Mouse (Mus musculus) forebrain, embryonic 14.5 days (tissue): ENCODE data around the gene Mdh1. TPM values are rescaled to one million over a fixed set of nuclear protein-coding genes. Genes with fewer than 3 reads are reported as not detected.
A peak's percentile ranks its signal among the peaks of the same experiment; 100 is the strongest.

Experiments
- ATAC-seq: fragments of 200-750 bp; cut with Nextera tagmentation; 2 replicates; pipeline ENCODE4 v1.8.0; 2017; ENCODE audit warnings: mild to moderate bottlenecking, moderate library complexity
- DNase-seq: peaks from one replicate; pipeline ENCODE4 v3.0.0-alpha.2; 2015; ENCODE audit warnings: low spot score
- H3K27ac ChIP-seq: fragments of 300-500 bp; sonication (generic); 2 replicates; pipeline ENCODE4 v1.5.1; 2014; ENCODE audit warnings: low read depth, mild to moderate bottlenecking, control low read depth, low read length, moderate library complexity
- H3K27me3 ChIP-seq: fragments of 300-500 bp; sonication (generic); replicated peaks from 2 replicates; pipeline ENCODE4 v1.6.1; 2014; ENCODE audit warnings: low read length, control low read depth, mixed read lengths; ENCODE audit not compliant: control insufficient read depth, insufficient read depth
- H3K36me3 ChIP-seq: fragments of 300-500 bp; sonication (generic); 2 replicates; pipeline ENCODE4 v1.6.1; 2014; ENCODE audit warnings: low read length, control low read depth; ENCODE audit not compliant: control insufficient read depth, insufficient read depth
- H3K4me1 ChIP-seq: fragments of 300-500 bp; sonication (generic); 2 replicates; pipeline ENCODE4 v1.6.1; 2014; ENCODE audit warnings: antibody characterized with exemption, low read length, control low read depth; ENCODE audit not compliant: control insufficient read depth, insufficient read depth
- H3K4me2 ChIP-seq: fragments of 300-500 bp; sonication (generic); 2 replicates; pipeline ENCODE4 v1.6.1; 2014; ENCODE audit warnings: mild to moderate bottlenecking, control low read depth, low read length
- H3K4me3 ChIP-seq: fragments of 300-500 bp; sonication (generic); 2 replicates; pipeline ENCODE4 v1.5.1; 2014; ENCODE audit warnings: low read depth, low read length, control low read depth
- H3K9ac ChIP-seq: fragments of 300-500 bp; sonication (generic); 2 replicates; pipeline ENCODE4 v1.6.1; 2014; ENCODE audit warnings: mild to moderate bottlenecking, low read length, control low read depth, moderate library complexity
- H3K9me3 ChIP-seq: fragments of 300-500 bp; sonication (generic); replicated peaks from 2 replicates; pipeline ENCODE4 v1.6.1; 2016; ENCODE audit warnings: low read length, control low read depth, mixed read lengths; ENCODE audit not compliant: control insufficient read depth
- WGBS: fragments of 180-500 bp; shearing (Covaris S2); extraction: QIAGEN DNeasy Blood & Tissue Kit; methylation state at CpG from one replicate; pipeline ENCODE4 v1.1.7; 2014; 5-methylcytosine and 5-hydroxymethylcytosine counted together
- polyA plus RNA-seq: library from polyadenylated mRNA; unstranded; fragments of >200 nt; fragmentation: Nextera tagmentation; extraction: Ambion mirVana; gene quantifications from 2 replicates; pipeline ENCODE4 v1.2.1, GENCODE M21; 2014

The Mdh1 gene
- polyA plus RNA-seq, 1 experiment from 2014 or later, result 566 TPM

DNA sequence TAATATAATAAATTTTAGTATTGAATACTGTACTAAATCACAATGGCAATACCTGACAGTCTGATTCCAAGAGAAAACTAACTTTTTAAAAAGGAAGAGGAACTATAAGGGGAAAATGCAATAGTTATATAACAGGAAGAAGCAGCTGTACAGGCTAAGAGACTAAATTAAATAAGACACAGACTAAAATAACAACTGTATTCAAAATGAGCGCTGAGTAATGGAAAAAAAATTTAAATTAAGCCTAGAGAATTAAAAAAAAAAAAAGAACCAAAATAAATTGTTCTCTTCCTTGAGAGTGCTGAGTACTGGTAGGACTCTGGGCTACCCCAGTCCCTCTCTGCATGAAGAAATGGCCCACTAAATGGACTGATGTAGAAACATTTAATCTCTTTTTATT is 4.4 kb downstream of the Mdh1 start:
- Histone ChIP-seq H3K4me1 (peaks cover 16% of the 10 kb centered on the region), H3K36me3 (peaks cover 36% of the 10 kb centered on the region), H3K27ac (no peak overlapping the region), H3K27me3 (no peaks in the 10 kb centered on the region), H3K4me3 (no peak overlapping the region), H3K4me2 (no peak overlapping the region), H3K9me3 (no peaks in the 10 kb centered on the region), H3K9ac (no peak overlapping the region)
- WGBS, result 90% methylated on average over 1 of the region's 1 CpGs
- no peak for ATAC-seq
- no peak for DNase-seq

DNA sequence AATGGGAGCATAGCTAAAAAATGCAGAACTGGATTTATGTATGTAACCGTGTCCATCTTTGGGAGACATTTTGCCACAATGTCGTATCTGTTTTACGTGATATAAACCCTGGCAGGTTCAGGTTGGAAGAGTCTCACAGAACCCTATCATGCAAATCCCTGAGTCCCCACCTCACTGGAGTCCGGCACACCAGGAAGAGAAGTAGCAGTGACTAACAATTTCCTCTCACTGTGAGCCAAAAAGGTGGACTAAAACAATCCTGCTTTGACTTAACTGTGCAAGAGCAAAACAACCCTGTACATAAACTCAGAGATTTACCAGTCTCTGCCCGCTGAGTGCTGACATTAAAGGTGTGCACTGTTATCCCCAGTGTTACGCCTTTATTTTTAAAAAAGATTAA is 5.2 kb downstream of the Mdh1 start:
- H3K4me3 ChIP-seq, result no peak overlapping the region
- no peak for ATAC-seq
- peaks cover 40% of the 10 kb centered on the region for H3K36me3 ChIP-seq
- no peaks in the 10 kb centered on the region for H3K9me3 ChIP-seq
- peaks cover 13% of the 10 kb centered on the region for H3K4me1 ChIP-seq
- H3K27ac ChIP-seq, result no peak overlapping the region
- no peak overlapping the region for H3K4me2 ChIP-seq
- WGBS, result 96% methylated on average over 6 of the region's 6 CpGs
- DNase-seq, result no peak
- no peak overlapping the region for H3K9ac ChIP-seq
- H3K27me3 ChIP-seq, result no peaks in the 10 kb centered on the region

- DNase-seq (no peak), ATAC-seq (no peak)
- Histone ChIP-seq H3K36me3 (peaks cover 54% of the 10 kb centered on the region), H3K27me3 (no peaks in the 10 kb centered on the region), H3K9me3 (no peaks in the 10 kb centered on the region), H3K4me3 (no peak overlapping the region), H3K4me2 (no peak overlapping the region), H3K4me1 (0 out of 2 replicates have a peak, but pooled peaks cover 7% of the 10 kb centered on the region), H3K9ac (no peak overlapping the region), H3K27ac (no peak overlapping the region)
- WGBS, result 95% methylated on average over 9 of the region's 9 CpGs
Observed at GRCm38 (mm10) chr11:21564681-21565405, 7.3 kb downstream of the Mdh1 start.

GRCm38 (mm10) chr11:21563617-21564325 is 8.4 kb downstream of the Mdh1 start:
- H3K27me3 ChIP-seq, result no peaks in the 10 kb centered on the region
- no peak for DNase-seq
- H3K36me3 ChIP-seq, result peaks cover 64% of the 10 kb centered on the region

DNA sequence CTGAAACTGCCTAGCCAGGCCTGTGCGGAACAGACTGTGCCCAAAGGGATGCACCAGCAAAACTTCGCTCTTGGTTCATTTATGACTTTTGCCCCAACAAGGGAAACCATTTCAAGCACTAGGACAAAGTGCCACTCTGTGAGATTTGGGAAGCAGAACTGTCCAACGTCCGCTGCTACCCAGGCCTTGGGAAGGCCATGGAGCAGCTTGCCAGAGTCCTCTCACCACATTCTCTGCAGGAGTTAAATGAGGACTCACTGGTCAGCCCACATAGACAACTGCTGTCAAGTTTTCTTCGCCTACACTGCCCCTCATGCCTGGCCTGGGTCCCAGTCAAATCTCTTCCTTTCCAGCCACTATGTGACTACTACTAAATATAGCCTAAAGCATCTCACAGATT is 10.8 kb downstream of the Mdh1 start:
- H3K9me3 ChIP-seq, result no peaks in the 10 kb centered on the region
- no peak overlapping the region for H3K4me3 ChIP-seq
- H3K9ac ChIP-seq, result no peak overlapping the region
- no peak overlapping the region for H3K4me2 ChIP-seq
- no peak overlapping the region for H3K27ac ChIP-seq
- H3K4me1 ChIP-seq, result no peaks in the 10 kb centered on the region
- no peak for DNase-seq
- ATAC-seq, result no peak
- peaks cover 74% of the 10 kb centered on the region for H3K36me3 ChIP-seq
- no peaks in the 10 kb centered on the region for H3K27me3 ChIP-seq
- 93% methylated on average over 5 of the region's 5 CpGs for WGBS

More at GRCm38 (mm10) chr11:21563617-21564325, 8.4 kb downstream of the Mdh1 start:
- H3K4me3 ChIP-seq, result no peak overlapping the region
- ATAC-seq, result no peak
- no peaks in the 10 kb centered on the region for H3K9me3 ChIP-seq
- no peaks in the 10 kb centered on the region for H3K4me1 ChIP-seq
- 84% methylated on average over 4 of the region's 4 CpGs for WGBS
- H3K4me2 ChIP-seq, result no peak overlapping the region
- H3K9ac ChIP-seq, result no peak overlapping the region
- no peak overlapping the region for H3K27ac ChIP-seq

DNA sequence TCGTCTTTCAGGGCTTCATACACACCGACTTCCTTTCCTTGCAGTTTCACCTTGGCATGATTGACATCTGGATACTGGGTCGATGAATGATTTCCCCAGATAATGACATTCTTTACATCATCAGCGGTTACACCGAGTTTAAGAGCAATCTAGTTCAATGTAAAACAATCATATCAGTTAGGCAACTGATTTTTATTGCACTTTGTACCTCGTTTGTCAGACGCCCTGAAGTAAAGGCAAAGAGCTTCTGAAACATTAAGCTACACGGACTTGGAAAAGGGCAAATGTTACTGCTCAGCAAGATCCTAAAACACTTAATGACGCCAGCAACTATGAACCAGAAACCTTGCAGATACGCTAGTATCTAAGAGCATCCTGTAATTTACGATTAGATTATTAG is 12.4 kb downstream of the Mdh1 start:
- Histone ChIP-seq H3K36me3 (peaks cover 64% of the 10 kb centered on the region), H3K4me3 (no peak overlapping the region), H3K27ac (no peak overlapping the region), H3K4me1 (no peaks in the 10 kb centered on the region), H3K9ac (no peak overlapping the region), H3K9me3 (no peaks in the 10 kb centered on the region), H3K4me2 (no peak overlapping the region), H3K27me3 (no peaks in the 10 kb centered on the region)
- WGBS, result 90% methylated on average over 11 of the region's 11 CpGs
- no peak for DNase-seq
- ATAC-seq, result no peak

GRCm38 (mm10) chr11:21552049-21552448 is 20.1 kb downstream of the Mdh1 start:
- Histone ChIP-seq H3K4me3 (no peak overlapping the region), H3K9ac (no peak overlapping the region), H3K27me3 (no peaks in the 10 kb centered on the region), H3K4me2 (no peak overlapping the region), H3K27ac (no peak overlapping the region), H3K9me3 (no peaks in the 10 kb centered on the region), H3K4me1 (no peaks in the 10 kb centered on the region), H3K36me3 (peaks cover 7% of the 10 kb centered on the region; the same call in 1 of the 2 replicates)
- WGBS, result 93% methylated on average over 3 of the region's 3 CpGs
- ATAC-seq, result no peak
- DNase-seq, result no peak

DNA sequence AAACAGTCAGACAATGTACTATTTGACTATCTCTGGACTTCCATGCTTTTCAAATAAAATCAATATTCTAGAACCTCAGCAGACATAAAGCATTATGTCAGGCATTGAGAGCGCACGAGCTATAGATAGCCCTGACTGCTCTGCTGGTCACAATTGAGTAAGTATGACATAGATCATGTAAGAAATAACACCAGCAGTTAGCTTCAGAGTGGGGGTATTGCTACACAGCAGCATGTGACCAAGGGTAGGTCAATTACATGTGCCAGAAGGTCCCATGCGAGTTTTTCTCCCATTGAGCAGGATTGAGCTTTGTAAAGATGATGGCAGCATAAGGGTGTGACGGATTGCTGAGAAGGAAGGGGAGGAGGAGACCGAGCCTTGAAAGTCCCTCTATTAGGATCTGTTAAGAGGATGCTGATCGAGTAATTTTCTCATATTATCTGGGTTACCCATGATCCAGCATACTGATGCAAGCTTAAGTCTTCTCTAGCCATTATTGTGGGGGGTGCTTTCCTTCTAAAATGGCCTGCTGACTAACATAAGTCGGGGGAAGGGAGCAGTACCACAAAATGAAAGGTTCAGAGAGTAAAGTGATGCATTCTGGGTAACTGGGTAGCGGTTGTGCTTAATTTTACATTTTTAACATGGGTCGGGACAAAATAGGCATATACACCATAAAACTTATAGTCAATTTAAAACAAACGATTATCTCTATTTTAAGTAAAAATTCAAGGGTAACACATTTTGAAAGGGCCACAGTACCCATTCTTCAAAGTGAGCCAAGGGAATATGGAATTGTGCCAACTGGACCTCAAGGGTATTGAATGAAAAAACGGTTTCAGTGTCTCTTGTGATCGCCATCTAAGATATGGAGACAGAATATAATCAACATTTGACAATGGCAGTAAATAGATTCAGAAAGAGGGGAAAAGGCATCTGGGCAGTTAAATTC is 21.7 kb downstream of the Mdh1 start:
- H3K27ac ChIP-seq, result no peak overlapping the region
- 87% methylated on average over 12 of the region's 12 CpGs for WGBS
- peak; percentile 11 for DNase-seq
- H3K4me2 ChIP-seq, result no peak overlapping the region
- ATAC-seq, result no peak
- H3K9ac ChIP-seq, result no peak overlapping the region
- no peaks in the 10 kb centered on the region for H3K4me1 ChIP-seq
- H3K4me3 ChIP-seq, result no peak overlapping the region
- H3K36me3 ChIP-seq, result 0 out of 2 replicates have a peak, but pooled peaks cover 4% of the 10 kb centered on the region
- no peaks in the 10 kb centered on the region for H3K9me3 ChIP-seq
- no peaks in the 10 kb centered on the region for H3K27me3 ChIP-seq
